Mouse (Mus musculus): ENCODE results near the gene Osbpl10. TPM values are rescaled to one million over a fixed set of nuclear protein-coding genes. Genes with fewer than 3 reads are reported as not detected.

Osbpl10 gene
- total RNA-seq, 2 experiments from 2014 or later, result 41.1 to 42.8 TPM

DNA sequence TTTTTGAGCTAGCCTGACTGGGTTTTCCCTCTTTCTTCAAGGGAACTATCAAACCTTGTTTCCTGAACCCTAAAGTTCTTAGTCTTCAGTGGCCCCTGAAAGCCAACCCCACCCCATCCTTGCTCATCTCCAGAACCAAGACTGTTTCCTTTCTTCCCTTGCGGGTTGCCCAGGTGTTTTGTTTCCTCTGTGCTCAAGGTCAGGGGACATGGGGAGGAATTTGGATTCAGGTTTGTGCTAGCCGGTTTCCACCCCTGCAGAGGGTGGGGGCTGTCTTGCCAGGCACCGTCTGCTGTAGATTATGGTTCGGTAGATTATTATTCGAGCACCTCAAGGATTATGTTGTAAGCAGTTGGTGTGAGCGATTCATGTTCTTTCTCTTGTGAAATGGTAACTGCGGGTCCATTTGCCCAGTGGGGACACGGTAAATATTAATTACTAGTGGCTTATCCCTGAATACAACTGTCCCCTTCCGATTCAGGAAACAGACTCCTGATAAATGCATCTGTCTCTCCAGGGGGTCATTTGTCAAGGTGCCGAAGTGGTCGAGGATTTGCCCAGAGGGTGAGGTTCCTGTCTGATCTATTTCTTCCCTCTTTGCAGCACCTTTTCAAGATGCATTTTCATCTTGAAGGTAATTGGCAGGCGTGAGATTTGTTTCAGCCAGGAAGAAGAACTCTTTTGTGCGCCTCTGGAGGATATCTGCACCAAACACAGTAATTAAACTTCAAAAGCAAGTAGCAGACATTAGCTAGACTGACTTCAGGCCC, 169.4 kb downstream of the Osbpl10 start:
- intact Hi-C loops (cut with DNase I), result no loop called here
- DNase-seq, result no peak

DNA sequence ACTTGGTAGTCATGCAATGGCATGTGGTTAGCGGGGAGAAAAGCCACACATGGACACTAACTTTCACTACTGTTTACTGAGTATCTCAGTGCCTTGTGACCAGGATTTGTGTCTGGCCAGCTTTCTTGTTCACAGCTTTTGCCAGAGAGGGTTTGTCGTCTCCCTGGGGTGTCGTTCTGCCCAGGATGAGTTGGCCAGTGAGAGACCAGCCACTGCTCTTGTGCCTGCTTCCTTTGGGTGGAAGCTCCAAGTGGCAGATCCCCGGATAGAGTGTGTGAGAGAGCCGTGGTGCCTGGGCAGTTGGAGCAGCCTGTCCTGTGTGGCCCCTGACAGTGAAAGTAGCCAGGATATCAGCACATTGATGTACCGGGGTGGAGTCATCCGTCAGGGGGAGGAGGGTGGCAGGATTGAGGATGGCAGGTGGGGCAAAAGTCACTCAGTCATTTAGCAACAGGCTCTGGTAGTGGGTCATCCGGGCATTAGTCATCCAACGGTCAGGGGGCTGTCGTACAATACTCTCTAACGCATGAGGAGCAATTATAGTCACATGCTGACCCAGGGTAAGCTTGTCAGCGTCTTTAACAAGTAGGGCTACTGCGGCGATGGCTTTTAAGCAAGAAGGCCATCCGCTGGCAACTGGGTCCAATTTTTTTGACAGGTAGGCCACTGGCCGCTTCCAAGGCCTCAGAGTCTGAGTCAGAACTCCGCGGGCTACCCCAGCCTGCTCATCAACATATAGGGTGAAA, 170.8 kb downstream of the Osbpl10 start:
- no peak for DNase-seq
- intact Hi-C loops (cut with DNase I), result no loop called here

DNA sequence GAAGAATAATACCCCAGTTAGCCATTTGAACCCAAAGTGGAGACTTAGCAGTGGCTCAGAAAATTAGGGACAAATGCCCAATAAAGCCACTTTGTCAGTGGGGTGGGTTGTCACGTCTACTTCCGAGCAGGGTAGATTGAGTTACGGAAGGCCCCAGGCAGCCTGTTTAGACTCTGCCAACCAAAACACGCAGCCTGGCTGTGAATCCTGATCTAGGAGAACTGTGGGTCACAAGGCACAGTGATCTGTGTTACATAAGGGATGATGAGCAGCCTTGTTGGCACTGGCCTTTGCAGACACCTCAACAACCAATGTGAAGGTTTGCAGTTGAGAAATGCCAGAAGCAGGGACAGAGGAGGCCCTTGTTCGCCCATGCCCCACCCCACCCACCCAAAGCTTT, 183.2 kb downstream of the Osbpl10 start:
- intact Hi-C loops (cut with DNase I), result no loop called here
- DNase-seq, result no peak

DNA sequence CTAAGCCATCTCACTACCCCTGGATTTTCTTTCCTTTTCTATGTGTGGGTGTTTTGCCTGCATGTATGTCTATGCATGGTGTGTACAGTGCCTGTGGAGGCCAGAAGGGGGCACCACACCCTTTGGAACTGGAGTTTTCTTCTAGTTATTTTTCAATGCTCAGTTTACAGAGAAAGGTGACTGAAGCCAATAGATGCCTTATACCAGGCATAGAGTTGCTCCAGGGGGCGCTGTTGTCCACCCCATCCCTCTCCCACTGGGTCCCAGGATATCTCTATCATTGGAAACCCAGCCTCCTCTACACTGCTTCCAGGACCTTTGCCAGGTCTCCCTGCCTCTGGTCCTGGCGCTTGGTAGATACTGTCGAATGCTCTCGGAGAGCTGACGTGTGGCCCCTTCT, 184.7 kb downstream of the Osbpl10 start:
- peak; percentile 80 for DNase-seq
- intact Hi-C loops (cut with DNase I), result no loop called here

DNA sequence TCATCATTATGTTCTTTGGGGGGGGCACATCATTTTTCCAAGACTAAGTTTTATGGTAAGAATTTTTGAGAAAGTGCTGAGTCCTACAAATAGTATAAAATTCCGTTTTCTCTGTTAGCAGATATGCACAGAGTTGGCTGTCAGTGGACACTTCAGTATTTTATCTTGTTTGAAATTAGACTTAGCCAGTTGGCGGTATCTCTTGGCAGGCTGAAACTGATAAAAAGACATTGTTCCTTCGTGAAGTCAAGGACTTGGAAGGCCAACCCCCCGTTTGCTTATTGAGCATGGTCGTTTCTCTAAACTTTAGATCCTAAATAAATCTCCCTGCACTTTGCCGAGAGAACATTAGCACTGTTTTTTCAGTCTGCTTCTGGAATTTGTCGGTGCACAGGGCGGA, 185.3 kb downstream of the Osbpl10 start:
- DNase-seq, result no peak
- intact Hi-C loops (cut with DNase I), result no loop called here

DNA sequence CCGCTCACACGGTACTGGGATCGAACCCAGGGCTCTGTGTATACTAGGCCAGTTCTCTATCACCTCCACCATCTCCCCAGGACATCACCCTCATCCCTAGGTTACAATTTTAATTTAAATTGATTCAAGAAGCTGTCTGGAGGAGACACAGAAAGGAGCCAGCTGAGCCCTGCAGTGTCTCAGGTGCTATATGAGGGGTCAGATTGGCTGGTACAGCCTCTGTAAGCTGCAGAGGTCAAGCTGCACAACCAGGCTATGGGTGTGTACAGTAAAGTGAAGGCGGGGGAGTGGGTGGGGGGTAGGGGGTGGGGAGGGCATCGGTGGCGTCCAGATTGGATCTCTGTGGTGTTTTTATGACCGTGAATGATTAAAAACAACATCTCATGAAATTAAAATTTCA, 186.0 kb downstream of the Osbpl10 start:
- no peak for DNase-seq
- intact Hi-C loops (cut with DNase I), result no loop called here

DNA sequence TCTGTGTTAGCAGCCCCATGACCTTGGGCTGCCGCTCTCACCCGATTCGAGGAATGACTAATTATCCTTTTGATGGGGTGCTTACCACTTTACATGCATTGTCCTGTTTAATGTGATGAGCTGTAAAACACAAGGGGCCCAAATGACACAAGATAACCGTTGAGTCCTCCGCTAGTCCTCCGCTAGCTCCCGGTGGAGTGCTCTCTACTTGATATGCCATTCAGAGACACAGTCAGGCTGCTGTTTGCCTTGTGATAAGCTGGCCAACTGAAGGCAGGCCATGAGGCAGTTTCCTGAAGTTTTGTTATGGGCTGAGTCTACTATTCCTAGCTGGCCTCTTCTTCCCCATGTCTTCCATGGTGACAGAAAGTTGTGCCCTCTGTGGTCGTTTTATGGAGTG, 187.6 kb downstream of the Osbpl10 start:
- intact Hi-C loops (cut with DNase I), result no loop called here
- DNase-seq, result no peak

DNA sequence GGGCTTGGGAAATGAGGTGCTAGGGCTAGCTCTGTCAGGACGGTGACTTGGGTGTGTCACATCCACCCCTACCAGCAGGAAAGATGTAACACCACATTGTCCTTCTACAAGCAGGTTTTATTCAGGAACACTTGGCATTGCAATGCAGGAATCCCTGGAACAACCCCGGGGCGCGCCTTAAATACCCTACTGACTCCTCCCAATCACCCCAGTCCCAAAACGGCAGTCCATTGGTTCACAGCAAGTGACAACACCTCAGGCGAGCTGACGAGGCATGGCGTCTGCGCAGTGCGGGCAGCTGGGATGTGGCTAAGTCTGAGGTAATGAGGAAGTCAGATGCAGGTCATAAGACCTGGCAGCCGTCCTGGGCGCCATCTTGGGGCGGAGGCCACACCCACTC, 191.2 kb downstream of the Osbpl10 start:
- intact Hi-C loops (cut with DNase I), result no loop called here

DNA sequence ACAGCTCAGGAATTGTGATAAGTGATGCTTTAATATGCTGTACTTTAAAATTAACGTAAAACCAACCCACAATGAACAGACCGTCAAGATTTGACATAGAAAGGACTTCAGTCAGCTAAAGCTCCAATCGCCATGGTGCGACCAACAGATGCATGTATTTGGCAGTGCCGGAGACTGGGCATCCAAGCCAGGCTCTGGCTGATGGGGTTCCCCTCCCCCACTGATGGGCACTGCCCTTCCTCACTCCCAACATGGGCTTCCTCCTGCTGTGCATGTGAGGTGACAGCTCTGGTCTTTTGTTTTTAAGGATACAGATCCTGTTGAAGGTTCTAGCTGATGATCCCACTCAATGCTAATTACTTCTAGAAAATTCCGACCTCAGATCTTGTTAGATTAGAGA, 193.7 kb downstream of the Osbpl10 start:
- intact Hi-C loops (cut with DNase I), result no loop called here
- peak; percentile 52 for DNase-seq

More for the DNA sequence above, 191.2 kb downstream of the Osbpl10 start:
- no peak for DNase-seq

DNA sequence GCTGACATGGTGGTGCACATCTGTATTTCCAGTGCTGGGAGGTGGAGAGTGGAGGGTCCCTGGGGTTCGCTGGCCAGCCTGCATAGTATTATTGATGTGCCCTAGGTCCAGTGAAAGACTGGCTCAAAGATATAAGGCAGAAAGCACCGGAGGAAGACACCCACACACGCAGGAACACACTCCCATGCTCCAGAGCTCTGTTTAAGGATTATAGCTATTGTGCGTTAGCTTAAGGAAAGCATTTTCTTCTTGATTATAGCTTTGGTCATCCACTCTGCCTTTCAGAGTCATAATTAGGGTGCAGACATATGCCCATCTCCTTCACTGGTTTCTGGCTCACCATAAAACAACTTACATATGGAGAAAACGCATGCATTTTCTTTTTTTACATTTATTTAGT, 200.8 kb downstream of the Osbpl10 start:
- intact Hi-C loops (cut with DNase I), result no loop called here
- no peak for DNase-seq

DNA sequence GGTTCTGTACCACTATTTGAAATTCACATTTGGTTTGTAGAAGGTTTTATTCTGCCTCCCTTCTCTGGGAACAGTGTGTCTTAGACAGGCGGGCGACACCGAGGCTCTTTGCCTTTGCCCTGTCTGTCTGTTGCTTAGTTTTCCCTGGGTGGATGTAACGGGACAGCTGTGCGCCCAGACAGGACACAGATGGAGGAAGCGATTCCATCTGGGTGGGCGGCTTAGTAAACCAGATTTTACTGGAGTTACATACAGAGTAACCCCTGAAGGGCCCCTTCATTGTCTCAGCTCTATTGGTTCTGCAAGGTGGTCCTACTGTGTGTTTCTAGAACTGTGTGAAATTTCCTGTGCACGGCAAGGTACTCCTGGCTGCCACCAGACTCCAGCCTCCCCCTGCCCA, 201.6 kb downstream of the Osbpl10 start:
- intact Hi-C loops (cut with DNase I), result no loop called here
- DNase-seq, result peak; percentile 46

DNA sequence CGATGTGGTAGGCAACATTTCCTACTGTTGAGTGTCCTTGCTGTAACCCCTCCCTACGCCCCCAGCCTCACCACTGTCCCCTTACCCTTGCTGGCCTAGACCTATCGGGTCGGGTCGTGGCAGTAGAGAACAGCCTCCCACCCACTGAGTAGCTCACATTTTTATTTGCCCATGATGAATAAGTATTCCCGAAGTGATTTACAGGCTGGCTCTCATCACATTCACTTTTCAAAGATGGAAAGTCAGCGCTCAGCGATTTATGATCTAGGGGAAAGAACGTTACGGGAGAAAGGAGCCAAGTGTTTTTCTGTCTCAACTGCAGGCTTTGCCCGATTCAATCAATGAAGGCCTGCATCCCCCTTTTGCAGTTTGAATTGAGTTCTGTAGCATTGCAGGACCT, 208.0 kb downstream of the Osbpl10 start:
- intact Hi-C loops (cut with DNase I), result no loop called here

DNA sequence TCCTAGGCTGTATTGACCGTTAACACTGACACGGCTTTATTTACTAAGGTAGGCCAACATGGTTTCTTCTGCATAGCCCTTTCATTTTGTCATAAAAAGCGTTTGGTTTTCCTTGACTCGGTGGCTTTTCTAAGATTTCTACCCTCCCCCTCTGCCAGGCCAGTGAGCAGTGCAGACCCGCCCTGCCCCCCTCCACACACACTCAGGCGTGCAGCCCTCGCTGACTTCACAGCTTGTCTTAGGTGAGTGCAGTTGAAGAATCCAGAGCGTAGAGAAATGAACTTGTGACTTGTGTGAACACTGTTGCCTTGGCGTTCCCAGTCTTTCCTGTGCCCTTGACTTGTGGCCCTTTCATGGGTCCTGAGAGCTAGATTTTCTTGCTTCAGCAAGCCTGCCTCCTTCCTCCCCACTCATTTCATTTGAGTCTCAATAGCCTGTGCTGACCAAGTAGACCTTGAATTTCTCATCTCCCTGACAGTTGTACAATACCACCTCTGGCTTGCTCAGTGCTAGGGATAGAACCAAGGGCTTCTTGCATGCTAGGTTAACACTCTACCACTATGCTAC, 212.1 kb downstream of the Osbpl10 start:
- no peak for DNase-seq
- intact Hi-C loops (cut with DNase I), result no loop called here

More for the DNA sequence above, 208.0 kb downstream of the Osbpl10 start:
- no peak for DNase-seq

DNA sequence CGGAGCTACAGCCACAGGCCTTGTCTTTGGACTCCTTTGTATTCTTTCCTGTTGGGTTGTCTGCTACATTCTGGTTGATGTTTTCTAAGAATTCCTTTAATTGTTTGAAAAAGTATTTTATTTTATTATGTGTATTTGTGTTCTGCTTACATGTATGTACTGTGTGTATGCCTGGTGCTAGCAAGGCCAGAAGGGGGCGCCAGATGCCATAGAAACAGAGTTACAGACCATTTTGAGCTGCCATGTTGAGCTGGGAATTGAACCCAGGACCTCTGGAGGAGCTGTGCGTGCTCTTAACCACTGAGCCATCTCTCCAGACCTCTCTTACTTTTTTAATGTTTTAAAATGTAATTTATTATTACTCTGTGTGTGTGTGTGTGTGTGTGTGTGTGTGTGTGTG, 214.5 kb downstream of the Osbpl10 start:
- no peak for DNase-seq
- intact Hi-C loops (cut with DNase I), result no loop called here

DNA sequence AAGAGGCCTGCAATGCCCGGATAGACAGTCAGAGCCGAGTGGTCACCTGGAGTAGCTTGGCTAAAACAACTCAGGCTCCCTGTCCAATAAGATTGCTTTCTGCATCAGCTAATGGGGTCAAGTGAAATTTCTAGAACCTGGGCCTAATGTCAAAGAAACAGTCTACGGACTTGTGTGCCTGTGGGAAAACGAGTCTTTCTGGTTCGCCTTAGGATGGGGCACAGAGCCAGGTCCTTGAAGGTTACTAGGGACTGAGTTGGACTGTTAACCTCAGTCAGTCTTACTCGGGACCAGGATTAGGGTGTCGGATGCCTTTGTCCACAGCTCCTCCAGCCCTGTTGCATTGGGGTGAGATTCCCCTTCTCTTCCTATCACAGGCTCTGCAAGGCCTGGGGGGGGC, 218.7 kb downstream of the Osbpl10 start:
- intact Hi-C loops (cut with DNase I), result no loop called here
- DNase-seq, result no peak

DNA sequence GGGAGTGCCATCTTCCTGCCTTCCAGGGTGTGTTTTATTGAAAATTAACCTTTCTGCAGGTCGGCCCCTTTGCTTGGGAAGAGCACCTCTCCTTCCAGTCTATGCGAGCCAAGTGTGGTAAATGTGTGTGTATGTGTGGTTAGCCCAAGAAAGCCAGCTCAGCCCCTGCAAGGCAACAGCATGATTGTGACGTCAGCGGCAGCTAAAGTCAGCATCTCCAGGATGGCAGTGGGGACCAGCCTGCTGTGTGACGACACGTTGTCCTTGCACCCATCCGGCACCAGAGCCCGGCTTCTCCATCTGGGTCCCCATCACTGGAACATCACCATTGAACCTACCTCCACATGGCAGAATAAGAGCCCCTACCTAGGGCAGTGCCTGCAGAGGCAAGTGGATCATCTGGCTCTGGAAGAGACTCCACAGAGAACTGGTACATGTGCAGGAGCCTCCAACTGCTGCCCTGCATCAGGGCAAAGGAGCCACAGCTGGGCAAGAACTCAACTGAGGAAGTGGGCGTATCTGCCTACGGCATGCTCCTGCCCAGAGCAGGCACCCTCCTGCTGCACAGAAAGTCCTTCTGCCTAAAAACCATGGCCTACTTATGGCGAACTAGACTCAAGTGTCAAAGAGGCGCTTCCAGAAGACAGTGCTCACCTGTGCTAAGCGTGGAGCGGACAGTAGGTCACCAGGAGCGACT, 221.9 kb downstream of the Osbpl10 start:
- no peak for DNase-seq
- intact Hi-C loops (cut with DNase I), result no loop called here

DNA sequence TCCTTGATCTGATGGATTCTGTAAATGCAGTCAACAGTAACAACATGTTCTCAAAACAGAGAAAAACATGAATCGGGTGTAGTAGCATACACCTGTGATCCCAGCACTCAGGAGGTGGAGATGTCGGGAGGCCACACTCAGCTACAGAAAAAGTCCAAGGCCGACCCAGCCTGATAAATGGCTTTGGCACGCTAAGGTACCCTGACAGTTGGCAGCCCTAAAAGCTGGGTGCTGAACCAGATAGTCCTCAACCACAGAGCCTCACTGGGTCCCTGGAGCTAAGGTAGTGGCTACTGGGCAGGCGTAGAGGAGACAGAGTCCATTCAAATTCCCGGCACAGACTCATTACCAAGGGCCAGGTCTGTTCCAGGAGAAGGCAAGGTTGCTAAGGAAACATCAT, 222.9 kb downstream of the Osbpl10 start:
- intact Hi-C loops (cut with DNase I), result no loop called here
- DNase-seq, result no peak

DNA sequence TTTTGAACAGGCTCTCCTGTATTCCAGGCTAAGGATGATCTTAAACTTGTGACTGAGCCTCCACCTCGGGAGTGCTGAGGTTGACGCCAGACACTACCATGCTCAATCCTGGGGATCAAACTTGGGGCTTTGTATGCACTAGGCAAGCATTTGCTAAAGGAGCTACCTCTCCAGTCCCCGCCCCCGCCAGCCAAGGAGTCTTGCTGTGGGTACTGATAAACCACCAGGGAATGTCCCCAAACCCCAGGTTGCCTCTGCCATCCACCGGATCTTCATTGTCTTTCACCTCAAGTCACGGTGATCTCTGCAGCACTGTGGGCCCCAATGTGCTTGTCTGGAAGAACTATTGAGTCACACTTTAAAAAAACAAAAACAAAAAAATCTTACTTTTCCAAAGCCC, 224.8 kb downstream of the Osbpl10 start:
- DNase-seq, result no peak
- intact Hi-C loops (cut with DNase I), result no loop called here

DNA sequence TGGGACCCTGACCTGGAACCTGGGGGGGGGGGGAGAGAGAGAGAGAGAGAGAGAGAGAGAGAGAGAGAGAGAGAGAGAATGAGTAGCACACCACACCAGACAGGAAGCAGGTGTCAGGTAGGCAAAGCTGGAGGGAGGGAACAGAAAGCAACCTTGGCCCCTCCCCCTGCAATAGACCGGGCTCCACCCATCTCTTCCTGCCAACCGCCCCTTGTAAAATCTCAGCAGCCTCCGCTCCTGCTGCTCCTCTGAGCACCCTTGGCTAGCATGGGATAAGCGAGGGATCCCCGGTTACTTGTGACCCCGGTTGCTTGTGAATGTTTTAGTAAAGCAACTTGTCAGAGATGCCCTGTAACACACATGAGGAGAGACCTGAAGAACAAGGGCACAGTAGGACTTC, 227.1 kb downstream of the Osbpl10 start:
- intact Hi-C loops (cut with DNase I), result no loop called here
- DNase-seq, result no peak

DNA sequence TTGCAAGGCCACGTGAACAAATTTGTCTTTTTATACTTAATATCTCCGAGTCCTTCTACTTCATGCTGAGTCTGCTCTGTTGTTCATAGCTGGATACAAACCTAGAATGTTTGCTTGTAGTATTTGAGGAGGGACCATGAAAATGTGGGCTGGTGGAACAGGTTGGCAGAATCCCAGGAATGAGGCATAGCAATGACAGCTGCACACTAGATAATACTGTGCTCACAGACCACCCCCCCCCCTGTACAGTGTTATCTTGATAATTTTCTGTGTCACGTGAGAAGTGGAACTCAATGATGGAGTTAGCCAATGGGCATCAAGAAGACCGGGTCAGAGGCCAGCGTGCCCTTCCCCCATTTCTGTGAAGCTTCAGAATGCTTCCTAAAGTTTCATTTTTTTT, 227.8 kb downstream of the Osbpl10 start:
- DNase-seq, result peak; percentile 9
- intact Hi-C loops (cut with DNase I), result no loop called here

DNA sequence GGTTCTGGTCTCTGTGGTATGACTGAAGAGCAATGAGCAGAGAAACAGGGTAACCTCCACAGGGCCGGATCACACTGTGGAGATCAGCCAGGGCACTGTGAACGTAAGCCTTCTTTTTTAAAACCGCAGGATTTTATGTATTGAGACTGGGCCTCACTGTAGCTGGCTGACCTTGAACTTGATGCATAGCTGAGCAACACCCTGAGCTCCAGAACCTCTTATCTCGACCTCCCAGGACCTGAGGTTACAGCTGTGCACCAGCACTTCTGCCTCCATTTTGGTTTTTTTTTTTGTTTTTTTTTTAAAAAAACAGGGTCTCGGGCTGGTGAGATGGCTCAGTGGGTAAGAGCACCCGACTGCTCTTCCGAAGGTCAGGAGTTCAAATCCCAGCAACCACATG, 231.4 kb downstream of the Osbpl10 start:
- no peak for DNase-seq
- intact Hi-C loops (cut with DNase I), result no loop called here

Data from left cerebral cortex, postnatal 4 days (tissue).